Mouse (Mus musculus): ENCODE data around the gene Gm3854. TPM values are rescaled to one million over a fixed set of nuclear protein-coding genes. Genes with fewer than 3 reads are reported as not detected.
A peak's percentile ranks its signal among the peaks of the same experiment; 100 is the strongest.
"Not testable (repeated sequence)": the region's sequence is repeated elsewhere in the genome, so short reads cannot be mapped to it uniquely, and the experiment has no call there.

The Gm3854 gene
- polyA plus RNA-seq (2015; fragmentation: Nextera tagmentation; extraction: Ambion mirVana) = 0.32 and 0.39 TPM in 2 replicates

DNA sequence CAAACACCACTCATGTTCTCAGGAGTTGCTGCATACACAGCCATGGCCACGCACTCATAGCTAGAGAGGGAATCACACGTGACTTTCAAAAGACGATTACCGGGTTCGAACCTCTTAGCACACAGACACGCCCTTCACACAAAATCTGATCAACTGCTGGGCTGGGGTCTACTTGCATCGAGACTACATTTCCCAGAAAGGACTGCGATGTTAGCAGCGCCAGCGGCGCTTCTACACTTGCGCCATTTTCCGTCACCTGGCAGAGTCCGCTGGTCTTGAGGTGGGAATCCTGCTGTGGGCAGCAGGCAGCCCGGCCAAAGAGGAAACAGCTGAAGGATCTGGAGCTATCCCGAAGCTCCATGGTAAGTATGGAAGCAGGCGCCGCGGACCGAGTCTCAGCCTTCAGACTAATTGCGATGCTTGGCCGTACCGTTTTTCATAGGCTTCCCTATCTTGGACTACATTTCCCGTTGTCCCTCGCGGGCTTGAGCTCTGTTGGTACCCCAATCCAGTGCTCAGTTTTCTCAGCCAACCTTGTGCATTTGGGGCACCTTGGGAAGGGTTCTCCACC, at the start of gene Gm3854:
Gm3854 (plus strand) TSS at position 259 of the 571 bp plus-strand sequence.
- Histone ChIP-seq H3K4me2 (peak within 1 kb of the TSS; percentile 69), H3K9me3 (replicated peaks) (no peaks in the 10 kb centered on the region), H3K27me3 (no peaks in the 10 kb centered on the region), H3K36me3 (no peaks in the 10 kb centered on the region), H3K27ac (no peak within 1 kb of the TSS), H3K4me3 (replicated peaks) (peak within 1 kb of the TSS; percentile 67), H3K9ac (peak within 1 kb of the TSS; percentile 63), H3K4me1 (replicated peaks) (peaks cover 4% of the 10 kb centered on the region)
- DNase-seq (peak; percentile 35), ATAC-seq (ENCODE audit: low read depth) (peak; percentile 81)
- 1% methylated on average over 26 of the region's 26 CpGs for WGBS (ENCODE audit: insufficient replicate concordance)

DNA sequence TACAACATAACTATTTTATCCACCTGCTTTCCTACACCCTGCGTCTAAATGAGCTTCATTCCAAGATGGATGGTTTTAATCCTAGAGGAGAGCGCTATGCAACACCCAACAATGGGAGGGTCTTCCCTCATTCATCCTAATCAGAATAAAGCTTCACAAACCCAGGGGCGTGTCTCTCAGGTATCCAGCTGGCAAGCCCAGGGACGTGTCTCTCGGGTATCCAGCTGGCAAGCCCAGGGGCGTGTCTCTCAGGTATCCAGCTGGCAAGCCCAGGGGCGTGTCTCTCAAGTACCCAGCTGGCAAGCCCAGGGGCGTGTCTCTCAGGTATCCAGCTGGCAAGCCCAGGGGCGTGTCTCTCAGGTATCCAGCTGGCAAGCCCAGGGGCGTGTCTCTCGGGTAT, 42.8 kb upstream of the Gm3854 start:
- H3K9me3 ChIP-seq (replicated peaks); H3K4me2 ChIP-seq; H3K9ac ChIP-seq; H3K27ac ChIP-seq; H3K4me3 ChIP-seq (replicated peaks); ATAC-seq (ENCODE audit: low read depth); H3K27me3 ChIP-seq; DNase-seq; H3K4me1 ChIP-seq (replicated peaks): not testable (repeated sequence)
- WGBS (ENCODE audit: insufficient replicate concordance) = 68% methylated on average over 11 of the region's 11 CpGs
- H3K36me3 ChIP-seq = peaks cover 27% of the 10 kb centered on the region

DNA sequence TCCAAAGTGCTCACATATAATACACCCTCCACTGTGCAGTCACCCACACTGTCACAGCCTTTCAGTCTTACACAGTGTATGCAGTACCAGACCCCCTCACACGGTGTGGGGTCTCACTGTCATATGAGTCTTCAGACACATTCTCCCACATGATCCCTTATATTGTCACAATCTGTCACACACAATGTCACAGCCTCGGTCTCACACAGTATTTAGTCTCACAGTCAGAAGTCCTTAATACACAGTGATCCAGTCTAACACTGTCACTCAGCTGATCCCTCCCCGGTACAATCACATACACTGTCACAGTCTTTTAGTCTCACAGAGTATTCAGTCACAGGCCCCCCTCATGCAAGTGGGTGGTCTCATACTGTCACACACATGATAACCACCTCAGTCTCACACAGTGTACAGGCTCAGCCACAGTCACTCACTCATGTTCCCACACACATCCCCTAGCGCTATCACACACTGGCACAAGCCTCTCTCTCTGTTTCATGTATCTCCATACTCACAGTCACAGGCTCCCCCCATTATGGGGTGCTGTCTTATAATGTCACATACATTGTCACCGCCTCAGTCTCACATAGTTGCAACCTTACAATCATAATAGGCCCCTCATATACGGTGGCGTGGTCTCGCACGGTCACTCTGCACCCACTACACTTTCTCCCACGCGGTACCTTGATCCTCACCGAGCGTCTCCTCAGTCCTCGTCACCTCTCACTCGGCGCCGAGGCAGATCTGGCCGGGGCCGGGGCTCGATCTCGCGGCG, 12.9 kb upstream of the Gm3854 start:
- no peaks in the 10 kb centered on the region for H3K27me3 ChIP-seq
- H3K9me3 ChIP-seq (replicated peaks) = no peaks in the 10 kb centered on the region
- no peak for DNase-seq
- no peaks in the 10 kb centered on the region for H3K36me3 ChIP-seq
- peak; percentile 75 for ATAC-seq (ENCODE audit: low read depth)
- H3K9ac ChIP-seq = peak overlapping the region; percentile 76
- H3K27ac ChIP-seq = peak overlapping the region; percentile 60; the same call in 1 of the 2 replicates
- H3K4me2 ChIP-seq = peak overlapping the region; percentile 79
- H3K4me3 ChIP-seq (replicated peaks) = peak overlapping the region; percentile 68
- peaks cover 14% of the 10 kb centered on the region for H3K4me1 ChIP-seq (replicated peaks)
- WGBS (ENCODE audit: insufficient replicate concordance) = 15% methylated on average over 23 of the region's 23 CpGs

DNA sequence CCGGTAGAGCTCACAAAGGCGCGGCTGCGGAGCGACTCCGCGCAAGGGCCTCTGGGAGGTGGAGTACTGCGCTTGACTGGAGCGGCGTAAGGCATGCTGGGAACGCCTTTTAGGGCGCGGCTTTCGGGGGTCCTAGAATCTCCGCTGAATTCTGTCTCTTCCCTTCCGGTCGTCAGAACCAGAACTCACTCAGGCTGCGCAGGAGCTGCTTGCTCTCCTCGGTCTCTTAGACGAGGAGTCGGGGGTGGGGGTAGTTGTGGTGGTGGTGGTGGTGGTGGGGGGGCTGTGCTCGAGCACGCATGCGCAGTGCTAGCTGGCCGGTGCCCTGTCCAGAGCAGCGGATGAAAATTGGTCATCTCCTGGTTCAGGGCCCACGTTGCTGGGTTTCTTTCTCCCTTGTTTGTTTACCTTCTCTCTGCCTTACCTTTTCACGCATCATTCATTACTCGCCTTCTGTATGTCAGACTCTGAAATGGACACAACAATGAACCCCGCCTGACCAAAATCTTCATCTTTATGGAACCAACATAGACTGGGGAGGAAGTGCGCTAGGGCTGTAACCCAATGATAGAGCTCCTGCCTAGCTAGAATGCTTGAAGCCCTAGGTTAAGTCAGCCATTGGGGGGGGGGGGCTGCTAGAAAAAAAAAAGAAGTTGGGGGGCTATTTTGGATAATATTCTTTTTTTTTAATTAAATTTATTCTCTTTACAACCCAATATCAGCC, 12.2 kb upstream of the Gm3854 start, which contains the start of gene Zfp583:
Zfp583 (minus strand) TSS at position 53 of the 724 bp plus-strand sequence.
- no peaks in the 10 kb centered on the region for H3K36me3 ChIP-seq
- no peaks in the 10 kb centered on the region for H3K27me3 ChIP-seq
- H3K4me2 ChIP-seq = peak within 1 kb of the TSS; percentile 79
- peak within 1 kb of the TSS; percentile 76 for H3K9ac ChIP-seq
- H3K27ac ChIP-seq = peak within 1 kb of the TSS; percentile 60
- DNase-seq (peak; percentile 76), ATAC-seq (ENCODE audit: low read depth) (peak; percentile 93)
- peak within 1 kb of the TSS; percentile 68 for H3K4me3 ChIP-seq (replicated peaks)
- peaks cover 14% of the 10 kb centered on the region for H3K4me1 ChIP-seq (replicated peaks)
- 4% methylated on average over 31 of the region's 31 CpGs for WGBS (ENCODE audit: insufficient replicate concordance)
- no peaks in the 10 kb centered on the region for H3K9me3 ChIP-seq (replicated peaks)

DNA sequence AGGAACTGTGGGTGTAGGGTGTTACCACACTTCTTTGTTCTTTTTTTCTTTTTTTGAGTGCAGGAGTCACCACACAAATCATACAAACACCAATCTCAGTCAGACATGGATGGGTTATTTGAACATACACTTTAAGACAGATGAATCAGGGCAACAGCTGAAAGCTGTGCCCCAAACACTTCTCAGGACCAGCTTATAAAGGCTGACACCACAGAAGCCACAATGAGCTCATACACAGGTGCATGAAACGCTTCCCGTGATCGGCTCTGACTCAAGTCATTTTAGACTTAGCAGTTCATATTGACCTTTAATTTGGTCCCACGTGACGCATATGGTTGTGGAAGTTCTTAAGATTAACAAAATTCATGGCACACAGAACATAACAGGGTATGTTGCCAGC, 3.7 kb upstream of the Gm3854 start:
- DNase-seq = no peak
- Histone ChIP-seq H3K9me3 (replicated peaks) (no peaks in the 10 kb centered on the region), H3K4me1 (replicated peaks) (peaks cover 4% of the 10 kb centered on the region), H3K27ac (no peak overlapping the region), H3K4me3 (replicated peaks) (no peak overlapping the region), H3K27me3 (no peaks in the 10 kb centered on the region), H3K4me2 (no peak overlapping the region), H3K36me3 (no peaks in the 10 kb centered on the region), H3K9ac (no peak overlapping the region)
- no peak for ATAC-seq (ENCODE audit: low read depth)
- WGBS (ENCODE audit: insufficient replicate concordance) = 61% methylated on average over 5 of the region's 5 CpGs

DNA sequence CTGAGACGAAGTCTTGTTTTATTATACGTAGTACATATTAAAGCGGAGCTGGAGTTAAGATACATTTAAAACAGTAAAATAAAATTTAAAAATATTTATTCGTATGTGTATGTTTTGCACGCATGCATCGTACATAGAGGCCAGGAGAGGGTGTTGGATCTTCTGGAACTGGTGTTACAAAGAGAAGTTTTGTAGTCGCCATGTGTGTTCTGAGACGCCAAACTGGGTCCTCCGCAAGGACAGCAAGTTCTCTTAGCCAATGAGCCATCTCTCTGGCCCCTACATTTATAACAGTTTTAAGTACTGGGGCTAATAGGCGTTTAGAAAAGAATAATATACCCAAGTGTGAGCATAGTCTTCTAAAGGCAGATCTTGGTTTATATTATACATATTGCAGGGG, 565 bp downstream of the Gm3854 start:
- no peaks in the 10 kb centered on the region for H3K36me3 ChIP-seq
- 31% methylated on average over 10 of the region's 10 CpGs for WGBS (ENCODE audit: insufficient replicate concordance)
- no peaks in the 10 kb centered on the region for H3K9me3 ChIP-seq (replicated peaks)
- peaks cover 4% of the 10 kb centered on the region for H3K4me1 ChIP-seq (replicated peaks)
- peak overlapping the region; percentile 69 for H3K4me2 ChIP-seq
- DNase-seq (no peak), ATAC-seq (ENCODE audit: low read depth) (no peak)
- H3K4me3 ChIP-seq (replicated peaks) = peak overlapping the region; percentile 67
- H3K27ac ChIP-seq = no peak overlapping the region
- H3K9ac ChIP-seq = no peak overlapping the region; the same call in 1 of the 2 replicates
- no peaks in the 10 kb centered on the region for H3K27me3 ChIP-seq

DNA sequence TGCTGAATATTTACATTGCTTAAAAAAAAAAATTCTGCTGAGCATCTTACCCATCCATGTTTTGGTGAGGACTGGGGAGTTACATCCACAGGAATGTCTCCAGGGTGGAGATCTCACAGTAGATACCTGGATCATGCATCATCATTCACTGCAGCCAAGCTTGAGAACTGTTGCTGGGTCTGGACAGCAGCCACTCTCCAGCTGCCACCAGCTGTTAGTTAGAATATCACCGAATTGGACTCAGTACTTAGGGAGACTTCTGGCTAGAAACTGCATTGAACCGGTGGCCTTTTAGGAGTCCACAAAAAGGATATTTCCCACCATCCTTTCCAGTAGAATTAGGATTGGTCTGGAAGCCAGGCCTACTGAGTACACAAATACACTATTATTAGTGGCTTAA, 14.6 kb downstream of the Gm3854 start:
- Histone ChIP-seq H3K4me1 (replicated peaks) (peaks cover 32% of the 10 kb centered on the region), H3K27ac (no peak overlapping the region), H3K4me2 (no peak overlapping the region), H3K27me3 (no peaks in the 10 kb centered on the region), H3K9me3 (replicated peaks) (no peaks in the 10 kb centered on the region), H3K36me3 (no peaks in the 10 kb centered on the region), H3K9ac (no peak overlapping the region), H3K4me3 (replicated peaks) (no peak overlapping the region)
- WGBS (ENCODE audit: insufficient replicate concordance) = 48% methylated on average over 2 of the region's 2 CpGs
- ATAC-seq (ENCODE audit: low read depth) (no peak), DNase-seq (no peak)

DNA sequence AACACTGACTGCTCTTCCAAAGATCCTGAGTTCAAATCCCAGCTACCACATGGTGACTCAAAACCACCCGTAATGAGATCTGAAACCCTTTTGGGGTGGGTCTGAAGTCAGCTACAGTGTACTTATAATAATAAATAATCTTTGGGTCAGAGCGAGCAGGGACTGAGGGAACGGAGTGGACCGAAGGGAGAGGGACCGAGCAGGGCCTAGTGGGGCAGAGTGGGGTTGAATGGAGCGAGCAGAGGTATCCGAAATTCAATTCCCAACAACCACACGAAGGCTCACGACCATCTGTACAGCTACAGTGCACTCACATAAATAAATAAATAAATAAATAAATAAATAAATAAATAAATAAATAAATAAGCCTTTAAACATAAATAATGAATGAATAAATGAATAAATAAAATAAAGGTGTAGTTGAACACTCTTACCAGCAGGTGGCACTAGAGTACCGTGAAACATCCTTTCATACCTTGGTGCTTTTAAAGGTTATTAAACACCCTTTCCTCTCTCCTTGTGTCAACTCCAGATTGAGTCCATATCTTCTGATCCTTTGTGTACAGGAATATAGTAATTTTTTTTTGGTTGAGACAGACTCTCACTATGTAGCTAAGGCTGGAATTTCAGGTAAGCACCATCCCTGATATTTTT, 15.5 kb downstream of the Gm3854 start:
- no peaks in the 10 kb centered on the region for H3K36me3 ChIP-seq
- H3K4me1 ChIP-seq (replicated peaks) = peaks cover 42% of the 10 kb centered on the region
- H3K4me2 ChIP-seq = no peak overlapping the region
- no peak overlapping the region for H3K4me3 ChIP-seq (replicated peaks)
- no peak overlapping the region for H3K27ac ChIP-seq
- ATAC-seq (ENCODE audit: low read depth) (no peak), DNase-seq (no peak)
- no peak overlapping the region for H3K9ac ChIP-seq
- WGBS (ENCODE audit: insufficient replicate concordance) = 49% methylated on average over 10 of the region's 10 CpGs
- H3K27me3 ChIP-seq = no peaks in the 10 kb centered on the region
- no peaks in the 10 kb centered on the region for H3K9me3 ChIP-seq (replicated peaks)

DNA sequence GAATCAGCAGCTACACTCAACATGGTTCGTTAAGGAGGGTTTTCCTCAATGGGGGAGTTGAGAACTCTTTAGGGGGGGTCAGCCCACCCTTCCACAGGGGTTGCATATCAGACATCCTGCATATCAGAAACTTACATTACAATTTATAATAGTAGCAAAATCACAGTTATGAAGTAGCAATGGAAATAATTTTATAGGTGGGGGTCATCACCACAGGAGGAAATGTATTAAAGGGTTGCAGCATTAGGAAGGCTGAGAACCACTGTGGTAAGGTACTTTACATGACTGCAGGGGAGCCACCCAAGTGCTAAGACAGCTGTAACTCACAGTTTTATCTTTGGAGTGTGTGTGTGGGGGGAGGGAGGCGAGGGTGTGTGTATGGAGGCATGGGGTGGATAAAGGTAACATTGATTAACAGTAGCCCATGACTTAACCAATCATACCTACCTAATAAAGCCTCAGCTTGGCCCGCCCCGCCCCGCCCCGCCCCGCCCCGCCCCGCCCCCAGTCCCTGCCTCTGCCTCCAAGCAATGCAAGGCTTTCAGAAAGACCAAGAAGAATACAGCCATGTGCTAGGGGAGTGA, 17.0 kb downstream of the Gm3854 start:
- H3K9ac ChIP-seq = no peak overlapping the region
- no peak overlapping the region for H3K27ac ChIP-seq
- ATAC-seq (ENCODE audit: low read depth) = peak; percentile 34
- 9% methylated on average over 9 of the region's 9 CpGs for WGBS (ENCODE audit: insufficient replicate concordance)
- H3K4me2 ChIP-seq = peak overlapping the region; percentile 29; the same call in 1 of the 2 replicates
- H3K4me1 ChIP-seq (replicated peaks) = peaks cover 56% of the 10 kb centered on the region
- H3K36me3 ChIP-seq = no peaks in the 10 kb centered on the region
- no peaks in the 10 kb centered on the region for H3K9me3 ChIP-seq (replicated peaks)
- no peaks in the 10 kb centered on the region for H3K27me3 ChIP-seq
- DNase-seq = peak; percentile 57
- H3K4me3 ChIP-seq (replicated peaks) = no peak overlapping the region

DNA sequence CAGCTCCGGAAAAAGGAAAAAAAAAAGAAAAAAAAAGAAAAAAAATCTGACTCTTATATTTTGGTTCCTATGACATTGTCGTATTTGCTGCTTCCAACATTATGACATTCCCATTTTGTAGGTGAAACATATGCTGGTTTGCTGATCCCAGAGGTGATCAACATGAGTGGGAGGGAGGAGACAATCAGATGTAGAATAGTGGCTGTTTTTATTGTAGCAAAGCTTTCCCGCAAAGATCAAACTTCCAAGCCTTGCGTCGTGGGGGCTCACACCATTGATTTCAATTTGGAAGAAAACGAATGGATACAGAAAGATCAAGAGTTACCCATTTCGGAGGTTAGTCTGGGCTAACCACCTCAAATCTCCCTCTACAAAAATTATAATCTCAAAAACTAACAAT, 18.2 kb downstream of the Gm3854 start:
- H3K27me3 ChIP-seq = no peaks in the 10 kb centered on the region
- peak overlapping the region; percentile 76 for H3K4me2 ChIP-seq
- ATAC-seq (ENCODE audit: low read depth) (no peak), DNase-seq (no peak)
- 24% methylated on average over 7 of the region's 7 CpGs for WGBS (ENCODE audit: insufficient replicate concordance)
- H3K4me3 ChIP-seq (replicated peaks) = peak overlapping the region; percentile 66
- H3K27ac ChIP-seq = peak overlapping the region; percentile 65; the same call in 1 of the 2 replicates
- peak overlapping the region; percentile 67 for H3K9ac ChIP-seq
- peaks cover 63% of the 10 kb centered on the region for H3K4me1 ChIP-seq (replicated peaks)
- H3K9me3 ChIP-seq (replicated peaks) = no peaks in the 10 kb centered on the region
- H3K36me3 ChIP-seq = no peaks in the 10 kb centered on the region
